Mouse (Mus musculus): ENCODE results near the gene Cacng3. TPM values are rescaled to one million over a fixed set of nuclear protein-coding genes. Genes with fewer than 3 reads are reported as not detected.

The Cacng3 gene
- 0.64 TPM for polyA plus RNA-seq (2014; fragmentation: Illumina TruSeq; extraction: RNeasy Lipid Tissue Mini Kit (QIAGEN cat#74804); ENCODE audit: low read depth, low replicate concordance)

GRCm38 (mm10) chr7:122670442-122670872 lies at the start of gene Cacng3:
Gene Cacng3, plus strand, starts transcription at chr7:122670492.

